Mouse (Mus musculus): ENCODE data around the gene M6pr.

DNA sequence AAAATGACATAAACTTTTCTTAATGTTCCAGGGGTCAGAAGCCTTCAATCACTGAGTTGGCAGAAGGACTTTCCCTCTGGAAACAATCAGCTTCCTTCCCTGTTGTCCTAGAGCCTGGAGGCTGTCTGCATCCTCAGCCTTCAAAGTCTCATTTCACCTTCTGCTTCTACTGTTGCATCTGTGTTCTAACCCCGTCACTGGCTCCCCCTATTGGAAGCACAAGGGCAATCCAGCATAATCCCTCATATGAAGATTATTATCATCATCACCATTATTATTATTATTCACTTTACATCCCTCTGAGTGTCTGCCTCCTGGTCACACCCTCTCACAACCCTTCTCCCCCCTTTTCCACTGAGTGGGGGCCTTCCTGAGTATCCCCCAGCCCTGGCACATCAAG lies 20.3 kb upstream of the M6pr start:
- TF ChIP-seq CTCF (IDR thresholded peaks at IDR 0.05; ENCODE audit: control insufficient read depth, insufficient read depth, insufficient read length) (no peak), CEBPB (IDR thresholded peaks at IDR 0.05; ENCODE audit: low read depth) (no peak), MYOG (IDR thresholded peaks at IDR 0.05; ENCODE audit: control insufficient read depth, extremely low read depth, insufficient read length) (no peak)

Data from C2C12 (cell line).